Comparison of ENCODE assay signal across 8 mouse cellular contexts in genomic region chr8:104248276-104248675, GRCm38 (mm10). TPM values are rescaled to one million over a fixed set of nuclear protein-coding genes. Genes with fewer than 3 reads are reported as not detected.
DNase-seq lines count a peak whose midpoint lies in the region; ATAC-seq and TF ChIP-seq lines count a peak whose summit lies in the region.

Gene Tk2 (minus strand): TSS chr8:104248558.

- peak; percentile 88 for ATAC-seq in lung, embryonic 15.5 days (ENCODE audit: borderline replicate concordance, extremely low read depth, low FRiP score, low TSS enrichment)

- peak; percentile 59; the same call in 1 of the 2 replicates for TF ChIP-seq POLR2A in olfactory bulb, adult 2 months (IDR thresholded peaks at IDR 0.05; ENCODE audit: insufficient read depth, low read depth, low read length)

- H3K4me3 ChIP-seq in lung, embryonic 15.5 days, result peak within 1 kb of the TSS; percentile 95
- peak within 1 kb of the TSS; percentile 83 for H3K4me3 ChIP-seq in olfactory bulb, adult 2 months (ENCODE audit: insufficient read depth, low read depth, low read length)

- under 1% methylated on average over 28 of the region's 28 CpGs for WGBS in lung, embryonic 15.5 days
- under 1% methylated on average over 28 of the region's 28 CpGs for WGBS in olfactory bulb, adult 2 months

- DNase-seq in MN1 (ENCODE audit: low spot score), result peak; percentile 82
- DNase-seq in cerebellum, adult 8-10 months, result peak; percentile 52
- DNase-seq in forelimb bud, embryonic 11.5 days (ENCODE audit: low read depth, low spot score), result peak; percentile 58
- peak; percentile 82 for DNase-seq in heart, postnatal 4 days
- DNase-seq in layer of hippocampus, adult 9-10 months (ENCODE audit: low spot score), result peak; percentile 40
- DNase-seq in thymus, adult 18-20 months, result peak; percentile 64 to 70

- peak within 1 kb of the TSS; percentile 86 for H3K4me2 ChIP-seq in lung, embryonic 15.5 days

- no peak for TF ChIP-seq CTCF in olfactory bulb, adult 2 months (IDR thresholded peaks at IDR 0.05; ENCODE audit: insufficient read depth, low read depth, low read length)

- H3K36me3 ChIP-seq in lung, embryonic 15.5 days, result 0 out of 2 replicates have a peak, but pooled peaks cover 1% of the 10 kb centered on the region

- peak within 1 kb of the TSS; percentile 37; the same call in 1 of the 2 replicates for H3K27ac ChIP-seq in lung, embryonic 15.5 days
- no peak within 1 kb of the TSS for H3K27ac ChIP-seq in olfactory bulb, adult 2 months (ENCODE audit: insufficient read depth, low read depth, low read length)

- H3K9ac ChIP-seq in lung, embryonic 15.5 days, result peak within 1 kb of the TSS; percentile 87

- no peaks in the 10 kb centered on the region for H3K27me3 ChIP-seq in lung, embryonic 15.5 days

- H3K9me3 ChIP-seq in lung, embryonic 15.5 days, result no peaks in the 10 kb centered on the region

- peaks cover 27% of the 10 kb centered on the region for H3K4me1 ChIP-seq in lung, embryonic 15.5 days
- peaks cover 14% of the 10 kb centered on the region for H3K4me1 ChIP-seq in olfactory bulb, adult 2 months (ENCODE audit: control insufficient read depth, insufficient read depth, low read length)

RNA-seq across cellular contexts. Expression of gene Tk2, which starts in this region (rescaled TPM):
- 10 to 100 TPM in 1 of 2 experiments, 1 to 10 TPM in 1; 9.6 to 10.3 TPM for total RNA-seq in heart, postnatal 4 days (2021)
- polyA plus RNA-seq in lung, embryonic 15.5 days (2015; fragmentation: Nextera tagmentation; extraction: Ambion mirVana), result 15.9 and 17.5 TPM in 2 replicates
- polyA plus RNA-seq in olfactory bulb, adult 2 months (2012; ENCODE audit: insufficient read depth, insufficient read length, low replicate concordance, missing spikeins), result not detected in 2 replicates
